Mouse (Mus musculus): ENCODE measurements around the gene Wap. TPM values are rescaled to one million over a fixed set of nuclear protein-coding genes. Genes with fewer than 3 reads are reported as not detected.
A peak's percentile ranks its signal among the peaks of the same experiment; 100 is the strongest.

Wap gene
- polyA plus RNA-seq, 1 experiment from 2014 or later: not detected

- 53% methylated on average over 9 of the region's 9 CpGs for whole genome bisulfite sequencing (ENCODE audit: insufficient replicate concordance)
- Histone ChIP-seq H3K36me3 (ENCODE audit: control insufficient read depth, insufficient read depth, low read length) (no peaks in the 10 kb centered on the region), H3K9ac (ENCODE audit: low read depth, low read length) (no peak overlapping the region), H3K4me3 (ENCODE audit: low read depth, low read length) (no peak overlapping the region), H3K9me3 (replicated peaks; ENCODE audit: control insufficient read depth, low read length) (no peaks in the 10 kb centered on the region), H3K27me3 (ENCODE audit: control insufficient read depth, insufficient read depth, low read length) (no peaks in the 10 kb centered on the region), H3K4me1 (ENCODE audit: control insufficient read depth, insufficient read depth, low read length) (no peaks in the 10 kb centered on the region), H3K4me2 (no peak overlapping the region), H3K27ac (ENCODE audit: low read depth, low read length) (no peak overlapping the region)
- no peak for ATAC-seq (replicated peaks; ENCODE audit: insufficient number of reproducible peaks, low FRiP score, low TSS enrichment)
Observed at GRCm38 (mm10) chr11:6647831-6648724, 9.6 kb upstream of the Wap start.

DNA sequence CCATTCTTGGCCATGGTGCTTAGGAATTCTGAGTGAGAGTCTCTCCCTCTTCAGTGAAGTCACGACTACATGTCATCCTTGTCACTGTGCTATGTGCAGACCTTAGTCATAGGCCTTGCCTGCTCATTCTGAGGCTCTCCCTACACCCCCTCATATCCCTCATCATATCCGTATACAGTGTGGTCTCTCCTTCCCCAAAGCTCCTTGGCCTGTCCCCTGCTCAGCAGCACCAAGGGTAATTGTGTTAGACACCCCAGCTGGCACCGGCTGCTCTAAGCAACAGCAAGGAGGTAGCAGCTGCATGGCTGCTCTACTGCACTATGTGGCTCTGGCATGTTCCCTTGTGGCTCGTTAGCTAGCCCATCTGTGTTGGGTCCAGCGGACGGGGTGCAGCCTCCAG lies 6.1 kb upstream of the Wap start:
- WGBS (ENCODE audit: insufficient replicate concordance): 71% methylated on average over 6 of the region's 6 CpGs
- no peak overlapping the region for H3K9ac ChIP-seq (ENCODE audit: low read depth, low read length)
- no peaks in the 10 kb centered on the region for H3K36me3 ChIP-seq (ENCODE audit: control insufficient read depth, insufficient read depth, low read length)
- no peak overlapping the region for H3K27ac ChIP-seq (ENCODE audit: low read depth, low read length)
- no peaks in the 10 kb centered on the region for H3K4me1 ChIP-seq (ENCODE audit: control insufficient read depth, insufficient read depth, low read length)
- H3K4me3 ChIP-seq (ENCODE audit: low read depth, low read length): no peak overlapping the region
- no peak overlapping the region for H3K4me2 ChIP-seq
- H3K27me3 ChIP-seq (ENCODE audit: control insufficient read depth, insufficient read depth, low read length): no peaks in the 10 kb centered on the region
- no peak for ATAC-seq (replicated peaks; ENCODE audit: insufficient number of reproducible peaks, low FRiP score, low TSS enrichment)
- no peaks in the 10 kb centered on the region for H3K9me3 ChIP-seq (replicated peaks; ENCODE audit: control insufficient read depth, low read length)

- Histone ChIP-seq H3K27ac (ENCODE audit: low read depth, low read length) (no peak overlapping the region), H3K4me1 (ENCODE audit: control insufficient read depth, insufficient read depth, low read length) (no peaks in the 10 kb centered on the region), H3K4me2 (no peak overlapping the region), H3K27me3 (ENCODE audit: control insufficient read depth, insufficient read depth, low read length) (no peaks in the 10 kb centered on the region), H3K36me3 (ENCODE audit: control insufficient read depth, insufficient read depth, low read length) (no peaks in the 10 kb centered on the region), H3K9ac (ENCODE audit: low read depth, low read length) (no peak overlapping the region), H3K9me3 (replicated peaks; ENCODE audit: control insufficient read depth, low read length) (no peaks in the 10 kb centered on the region), H3K4me3 (ENCODE audit: low read depth, low read length) (no peak overlapping the region)
- ATAC-seq (replicated peaks; ENCODE audit: insufficient number of reproducible peaks, low FRiP score, low TSS enrichment): no peak
- 63% methylated on average over 6 of the region's 6 CpGs for WGBS (ENCODE audit: insufficient replicate concordance)
Observed at GRCm38 (mm10) chr11:6639072-6639471, 635 bp upstream of the Wap start.

DNA sequence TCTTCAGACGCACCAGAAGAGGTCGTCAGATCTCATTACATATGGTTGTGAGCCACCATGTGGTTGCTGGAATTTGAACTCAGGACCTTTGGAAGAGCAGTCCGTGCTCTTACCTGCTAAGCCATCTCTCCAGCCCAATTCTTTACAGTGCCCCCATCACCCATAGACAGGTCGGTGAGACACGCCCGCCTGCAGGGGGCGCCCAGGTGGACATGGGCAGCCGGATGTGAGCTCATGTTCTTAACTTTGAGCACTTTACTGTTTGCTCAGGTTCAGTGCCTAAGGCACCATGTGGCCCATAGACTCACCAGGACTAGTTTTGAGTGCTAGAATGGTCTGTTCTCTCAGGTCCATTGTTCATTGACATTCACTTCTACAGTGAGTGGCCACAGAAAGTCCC lies 2.3 kb downstream of the Wap start:
- no peaks in the 10 kb centered on the region for H3K4me1 ChIP-seq (ENCODE audit: control insufficient read depth, insufficient read depth, low read length)
- no peak overlapping the region for H3K4me2 ChIP-seq
- ATAC-seq (replicated peaks; ENCODE audit: insufficient number of reproducible peaks, low FRiP score, low TSS enrichment): no peak
- no peaks in the 10 kb centered on the region for H3K9me3 ChIP-seq (replicated peaks; ENCODE audit: control insufficient read depth, low read length)
- no peak overlapping the region for H3K9ac ChIP-seq (ENCODE audit: low read depth, low read length)
- no peak overlapping the region for H3K27ac ChIP-seq (ENCODE audit: low read depth, low read length)
- no peaks in the 10 kb centered on the region for H3K36me3 ChIP-seq (ENCODE audit: control insufficient read depth, insufficient read depth, low read length)
- 65% methylated on average over 8 of the region's 8 CpGs for WGBS (ENCODE audit: insufficient replicate concordance)
- H3K4me3 ChIP-seq (ENCODE audit: low read depth, low read length): no peak overlapping the region
- H3K27me3 ChIP-seq (ENCODE audit: control insufficient read depth, insufficient read depth, low read length): no peaks in the 10 kb centered on the region

- ATAC-seq (replicated peaks; ENCODE audit: insufficient number of reproducible peaks, low FRiP score, low TSS enrichment): no peak
- H3K27ac ChIP-seq (ENCODE audit: low read depth, low read length): no peak overlapping the region
- H3K4me3 ChIP-seq (ENCODE audit: low read depth, low read length): no peak overlapping the region
- H3K9me3 ChIP-seq (replicated peaks; ENCODE audit: control insufficient read depth, low read length): no peaks in the 10 kb centered on the region
- H3K27me3 ChIP-seq (ENCODE audit: control insufficient read depth, insufficient read depth, low read length): no peaks in the 10 kb centered on the region
- H3K9ac ChIP-seq (ENCODE audit: low read depth, low read length): no peak overlapping the region
- no peak overlapping the region for H3K4me2 ChIP-seq
- H3K4me1 ChIP-seq (ENCODE audit: control insufficient read depth, insufficient read depth, low read length): peaks cover 3% of the 10 kb centered on the region
- no peaks in the 10 kb centered on the region for H3K36me3 ChIP-seq (ENCODE audit: control insufficient read depth, insufficient read depth, low read length)
Observed at GRCm38 (mm10) chr11:6629655-6630054, 8.8 kb downstream of the Wap start.

DNA sequence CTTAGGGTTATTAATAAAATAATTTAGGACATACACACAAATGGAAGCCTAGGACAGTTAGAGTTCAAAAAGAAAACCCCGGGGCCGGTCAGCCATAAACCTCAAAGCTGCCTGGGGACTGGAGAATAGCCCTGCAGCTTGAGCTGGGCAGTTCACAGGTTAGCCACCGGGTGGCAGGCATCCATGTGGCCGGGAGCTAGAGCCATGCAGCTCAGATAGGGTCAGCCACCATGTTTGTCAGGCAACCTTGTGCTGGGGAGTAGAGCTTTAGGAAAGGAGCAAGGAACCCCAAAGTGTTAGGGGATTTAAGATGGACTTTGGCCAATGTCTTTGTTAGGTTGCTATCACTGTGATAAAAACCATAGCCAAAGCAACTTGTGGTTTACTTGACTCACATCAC lies 9.9 kb downstream of the Wap start:
- Histone ChIP-seq H3K27ac (ENCODE audit: low read depth, low read length) (no peak overlapping the region), H3K4me2 (no peak overlapping the region), H3K27me3 (ENCODE audit: control insufficient read depth, insufficient read depth, low read length) (no peaks in the 10 kb centered on the region), H3K4me1 (ENCODE audit: control insufficient read depth, insufficient read depth, low read length) (peaks cover 14% of the 10 kb centered on the region), H3K9ac (ENCODE audit: low read depth, low read length) (no peak overlapping the region), H3K9me3 (replicated peaks; ENCODE audit: control insufficient read depth, low read length) (no peaks in the 10 kb centered on the region), H3K4me3 (ENCODE audit: low read depth, low read length) (no peak overlapping the region), H3K36me3 (ENCODE audit: control insufficient read depth, insufficient read depth, low read length) (peaks cover 5% of the 10 kb centered on the region)
- no peak for ATAC-seq (replicated peaks; ENCODE audit: insufficient number of reproducible peaks, low FRiP score, low TSS enrichment)
- 30% methylated on average over 4 of the region's 4 CpGs for WGBS (ENCODE audit: insufficient replicate concordance)

- no peak overlapping the region for H3K4me2 ChIP-seq
- ATAC-seq (replicated peaks; ENCODE audit: insufficient number of reproducible peaks, low FRiP score, low TSS enrichment): no peak
- H3K4me1 ChIP-seq (ENCODE audit: control insufficient read depth, insufficient read depth, low read length): peaks cover 15% of the 10 kb centered on the region
- H3K4me3 ChIP-seq (ENCODE audit: low read depth, low read length): no peak overlapping the region
- WGBS (ENCODE audit: insufficient replicate concordance): 83% methylated on average over 4 of the region's 4 CpGs
- no peaks in the 10 kb centered on the region for H3K27me3 ChIP-seq (ENCODE audit: control insufficient read depth, insufficient read depth, low read length)
- H3K27ac ChIP-seq (ENCODE audit: low read depth, low read length): no peak overlapping the region
- no peaks in the 10 kb centered on the region for H3K9me3 ChIP-seq (replicated peaks; ENCODE audit: control insufficient read depth, low read length)
- peaks cover 9% of the 10 kb centered on the region for H3K36me3 ChIP-seq (ENCODE audit: control insufficient read depth, insufficient read depth, low read length)
- H3K9ac ChIP-seq (ENCODE audit: low read depth, low read length): no peak overlapping the region
Observed at GRCm38 (mm10) chr11:6627731-6628130, 10.7 kb downstream of the Wap start.

- no peaks in the 10 kb centered on the region for H3K27me3 ChIP-seq (ENCODE audit: control insufficient read depth, insufficient read depth, low read length)
- peak overlapping the region; percentile 89 for H3K9ac ChIP-seq (ENCODE audit: low read depth, low read length)
- H3K36me3 ChIP-seq (ENCODE audit: control insufficient read depth, insufficient read depth, low read length): peaks cover 19% of the 10 kb centered on the region
- 9% methylated on average over 16 of the region's 16 CpGs for WGBS (ENCODE audit: insufficient replicate concordance)
- peak overlapping the region; percentile 87 for H3K27ac ChIP-seq (ENCODE audit: low read depth, low read length)
- peaks cover 15% of the 10 kb centered on the region for H3K4me1 ChIP-seq (ENCODE audit: control insufficient read depth, insufficient read depth, low read length)
- no peak for ATAC-seq (replicated peaks; ENCODE audit: insufficient number of reproducible peaks, low FRiP score, low TSS enrichment)
- no peaks in the 10 kb centered on the region for H3K9me3 ChIP-seq (replicated peaks; ENCODE audit: control insufficient read depth, low read length)
- H3K4me3 ChIP-seq (ENCODE audit: low read depth, low read length): peak overlapping the region; percentile 72
- peak overlapping the region; percentile 80 for H3K4me2 ChIP-seq
Observed at GRCm38 (mm10) chr11:6626388-6626772, 12.1 kb downstream of the Wap start.

Data from heart, embryonic 11.5 days (tissue).